Mouse (Mus musculus) liver, postnatal 0 days (tissue): ENCODE results near the gene Sap30bp.

Source experiments
- CTCF ChIP-seq: sonication (generic); IDR thresholded peaks from 2 replicates; pipeline ENCODE4 v1.5.1; 2016; ENCODE audit warnings: antibody characterized with exemption, low read depth
- EP300 ChIP-seq: IDR thresholded peaks from 2 replicates; pipeline ENCODE4 v1.6.1; 2016; ENCODE audit warnings: antibody characterized with exemption, low read depth, mild to moderate bottlenecking

- TF ChIP-seq CTCF, result no peak
- no peak for TF ChIP-seq EP300
Measured at GRCm38 (mm10) chr11:115971016-115971415, 37.9 kb downstream of the Sap30bp start.
